Mouse (Mus musculus) layer of hippocampus, adult 9-10 months (tissue): ENCODE data around the gene Wdr89.

Experiments
- DNase-seq: peaks from one replicate; pipeline ENCODE4 v3.0.0; 2022; ENCODE audit warnings: low spot score

Wdr89 gene

DNA sequence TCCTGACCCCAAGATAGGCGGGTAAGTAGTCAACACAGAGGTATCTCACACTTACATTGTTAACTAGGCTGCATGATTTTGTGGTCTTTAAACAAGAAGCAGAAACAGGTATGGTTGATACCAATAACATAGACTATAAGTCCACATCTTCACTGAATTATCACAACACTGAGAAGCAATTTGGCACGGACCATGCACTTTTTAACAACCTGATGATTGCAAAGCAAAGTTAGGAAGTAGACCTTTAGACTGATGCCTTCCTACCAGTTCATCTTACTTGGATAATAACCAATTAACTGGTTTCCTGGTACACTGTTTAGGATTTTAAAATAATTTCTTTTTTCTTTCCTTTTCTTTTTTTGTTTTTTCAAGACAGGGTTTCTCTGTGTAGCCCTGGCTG lies 1.1 kb downstream of the Wdr89 start:
- DNase-seq = no peak

DNA sequence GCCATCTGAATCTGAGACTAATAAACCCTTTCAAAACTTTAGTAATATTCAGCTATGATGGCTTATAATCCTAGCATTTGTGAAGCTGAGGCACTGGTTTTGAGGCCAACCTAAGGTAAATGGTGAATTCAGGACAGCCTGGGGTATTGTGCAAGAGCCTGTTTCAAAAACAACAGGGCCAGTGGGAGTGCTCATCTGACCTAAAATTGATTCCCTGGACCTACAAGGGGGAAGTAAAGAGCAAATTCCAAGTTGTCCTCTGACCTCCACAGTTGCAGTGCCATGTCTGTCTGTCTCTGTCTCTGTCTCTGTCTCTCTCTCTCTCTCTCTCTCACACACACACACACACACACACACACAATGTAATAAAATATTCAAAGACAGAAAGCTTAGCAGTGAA lies 2.4 kb downstream of the Wdr89 start:
- no peak for DNase-seq

DNA sequence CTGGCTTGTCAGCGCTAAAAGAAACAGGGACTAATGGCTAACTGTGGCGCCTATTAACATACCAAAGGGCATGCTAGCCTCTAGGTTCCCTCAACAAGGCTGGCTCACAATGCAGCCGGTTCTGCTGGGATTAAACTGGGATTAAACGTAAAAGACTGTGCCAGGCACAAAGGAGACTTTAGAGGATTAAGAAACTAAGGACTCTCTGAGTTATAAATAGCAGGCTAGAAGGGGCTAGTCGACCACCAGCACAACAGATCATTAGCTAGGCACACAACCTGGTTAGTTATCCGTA lies 4.9 kb downstream of the Wdr89 start:
- DNase-seq = no peak

DNA sequence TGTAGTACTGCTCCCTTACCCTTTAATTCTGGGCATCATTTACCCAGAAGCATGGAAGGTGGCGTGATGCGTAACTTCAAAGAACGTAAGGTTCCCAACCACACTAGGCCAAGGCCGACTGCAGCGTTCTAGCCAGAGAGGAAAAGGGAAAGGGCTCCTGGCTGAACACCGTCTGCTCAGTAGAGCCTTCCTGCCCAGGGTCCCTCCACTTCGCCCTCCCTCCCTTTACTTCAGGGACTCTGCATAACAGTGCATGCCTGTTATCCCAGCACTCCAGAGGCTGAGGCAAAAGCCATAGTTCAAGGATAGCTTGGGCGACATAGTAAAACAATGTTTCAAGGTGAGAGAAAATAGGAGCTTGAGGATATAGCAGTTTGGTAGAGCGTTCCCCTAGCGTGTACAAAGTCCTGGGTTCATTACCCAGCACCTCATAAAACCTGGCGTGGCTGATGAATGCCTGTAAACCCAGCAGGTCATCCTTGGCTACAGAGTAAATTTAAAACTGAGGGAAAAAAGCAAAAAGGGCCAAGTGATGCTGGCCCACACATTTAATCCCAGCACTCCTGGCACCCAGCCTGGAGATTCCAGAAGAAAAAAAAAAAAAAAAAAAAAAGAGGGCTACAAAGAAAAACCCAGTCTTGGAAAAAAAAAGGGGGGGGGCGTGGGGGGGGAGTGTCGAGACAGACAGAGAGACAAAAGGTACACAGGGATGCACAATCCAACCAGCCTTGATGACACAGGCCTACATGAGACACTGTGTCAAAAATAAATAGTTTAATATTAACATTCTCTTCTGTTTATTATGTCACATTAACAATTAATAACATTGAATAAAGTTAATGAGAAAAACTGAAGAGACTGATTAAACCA lies 5.5 kb downstream of the Wdr89 start:
- no peak for DNase-seq

DNA sequence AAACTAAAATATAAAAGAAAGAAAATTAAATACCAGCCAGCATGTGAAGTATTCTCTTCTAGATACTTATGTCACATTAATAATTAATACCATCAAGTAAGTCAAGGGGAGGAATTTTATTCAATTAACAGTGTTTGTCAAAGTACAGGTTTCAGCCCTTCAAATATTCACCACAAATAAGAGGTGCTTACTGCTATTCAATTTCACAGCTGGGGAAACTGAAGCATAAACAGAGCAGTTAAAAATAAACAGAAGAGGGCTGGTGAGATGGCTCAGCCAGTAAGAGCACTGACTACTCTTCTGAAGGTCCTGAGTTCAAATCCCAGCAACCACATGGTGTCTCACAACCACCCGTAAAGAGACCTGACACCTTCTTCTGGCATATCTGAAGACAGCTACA lies 7.0 kb downstream of the Wdr89 start:
- DNase-seq = no peak

DNA sequence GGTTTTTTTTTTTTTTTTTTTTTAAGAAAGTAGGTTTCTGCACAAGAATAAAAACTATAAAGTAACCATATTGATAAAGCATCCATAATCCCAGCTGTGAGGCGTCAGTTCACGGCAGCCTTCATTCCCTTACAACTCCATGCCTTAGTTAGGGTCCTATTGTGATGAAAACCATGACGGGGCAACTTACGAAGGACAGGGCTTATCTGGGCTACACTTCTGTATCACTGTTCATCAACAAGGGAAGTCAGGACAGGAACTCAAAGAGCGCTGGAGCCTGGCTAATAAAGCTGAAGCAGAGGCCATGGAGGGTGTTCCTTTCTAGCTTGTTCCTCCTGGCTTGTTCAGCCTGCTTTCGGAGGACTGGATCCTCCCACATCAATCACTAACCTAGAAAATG lies 10.9 kb downstream of the Wdr89 start:
- no peak for DNase-seq

DNA sequence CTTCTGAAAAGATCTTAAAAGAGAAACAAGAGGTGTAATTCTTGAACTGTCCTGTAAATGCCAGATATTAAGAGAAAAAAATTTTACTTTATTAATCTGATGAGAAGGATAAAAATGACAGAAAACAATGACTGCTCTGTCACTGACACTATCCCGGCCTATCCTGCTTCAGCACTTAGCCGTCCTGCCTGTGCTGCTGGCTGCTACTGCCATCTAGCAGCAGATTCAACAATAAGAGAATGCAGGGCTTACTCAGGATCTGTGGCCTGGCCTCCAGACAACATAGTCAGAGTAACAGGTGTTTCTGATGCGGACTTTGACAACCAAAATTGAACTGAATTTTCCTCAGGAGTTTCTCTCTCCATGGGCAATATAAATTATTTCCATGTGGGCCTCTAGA lies 12.8 kb downstream of the Wdr89 start:
- DNase-seq = no peak

DNA sequence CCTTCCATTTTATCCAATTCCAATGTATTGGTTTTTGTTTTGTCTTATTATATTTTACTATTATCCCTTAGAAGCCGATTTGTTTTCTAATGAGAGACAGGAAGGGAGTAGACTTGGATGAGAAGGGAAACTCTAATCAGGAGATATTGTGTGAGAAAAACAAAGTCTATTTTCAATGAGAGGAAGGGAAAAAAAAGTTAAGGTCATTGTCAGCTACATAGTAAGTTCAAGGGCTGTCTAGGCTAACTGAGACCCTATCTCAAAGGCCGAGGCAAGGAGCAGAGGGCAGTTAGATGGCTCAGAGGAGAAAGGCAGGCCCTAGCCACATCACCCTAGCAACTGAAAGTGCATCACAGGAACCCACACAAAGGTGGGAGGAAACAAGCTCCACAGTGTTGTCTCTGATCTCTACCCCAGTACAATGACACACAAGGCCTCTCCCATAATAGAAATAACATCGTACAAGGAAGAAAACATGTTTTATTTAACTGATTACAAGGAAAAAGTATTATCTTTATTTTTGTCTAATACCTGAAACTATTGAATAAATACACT lies 15.0 kb downstream of the Wdr89 start:
- no peak for DNase-seq

DNA sequence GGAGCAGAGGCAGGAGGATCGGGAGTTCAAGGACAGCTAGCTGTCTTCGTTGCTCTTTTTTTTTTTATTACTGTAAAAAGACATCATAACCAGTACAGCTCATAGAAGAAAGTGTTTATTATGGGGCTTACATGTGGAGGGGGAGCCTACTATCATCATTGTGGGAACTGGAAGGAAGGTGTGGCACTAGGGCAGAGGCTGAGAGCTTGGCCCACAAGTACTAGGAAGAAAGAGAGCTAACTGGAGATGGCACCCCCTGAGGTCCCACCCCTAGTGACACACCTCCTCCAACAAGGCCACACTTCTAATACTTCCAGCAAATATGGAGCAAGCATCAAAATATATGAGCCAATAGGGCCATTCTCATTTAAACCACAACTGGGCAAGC lies 19.6 kb downstream of the Wdr89 start:
- DNase-seq = no peak

DNA sequence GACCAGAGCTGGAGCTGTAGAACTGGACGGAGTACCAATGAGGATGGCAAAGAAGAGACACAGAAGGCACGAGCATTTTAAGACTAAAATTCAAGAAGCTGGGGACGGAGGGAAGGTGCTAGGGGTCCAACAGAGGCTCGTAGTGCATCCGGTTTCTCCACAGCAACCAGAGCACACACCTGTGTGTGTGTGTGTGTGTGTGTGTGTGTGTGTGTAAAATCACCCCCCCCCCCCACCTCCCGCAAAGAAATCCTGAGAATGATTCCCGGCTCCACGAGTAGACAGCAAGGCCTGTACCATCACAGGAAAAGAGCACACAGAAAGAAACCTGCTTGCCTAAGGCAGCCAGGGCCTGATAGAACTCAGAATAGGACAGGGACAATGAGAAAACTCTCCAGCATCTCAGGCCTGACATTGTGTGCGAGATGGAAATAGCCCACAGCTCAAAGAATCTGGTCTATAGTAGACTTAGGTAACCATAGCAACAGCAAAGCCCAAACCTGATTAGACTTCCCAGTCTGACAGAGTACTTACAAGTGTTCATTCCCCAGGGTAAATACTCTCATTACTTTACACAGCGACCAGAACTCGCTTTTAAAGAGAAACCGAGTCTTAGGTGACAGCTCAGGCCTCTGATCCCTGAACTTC lies 20.2 kb downstream of the Wdr89 start:
- no peak for DNase-seq

DNA sequence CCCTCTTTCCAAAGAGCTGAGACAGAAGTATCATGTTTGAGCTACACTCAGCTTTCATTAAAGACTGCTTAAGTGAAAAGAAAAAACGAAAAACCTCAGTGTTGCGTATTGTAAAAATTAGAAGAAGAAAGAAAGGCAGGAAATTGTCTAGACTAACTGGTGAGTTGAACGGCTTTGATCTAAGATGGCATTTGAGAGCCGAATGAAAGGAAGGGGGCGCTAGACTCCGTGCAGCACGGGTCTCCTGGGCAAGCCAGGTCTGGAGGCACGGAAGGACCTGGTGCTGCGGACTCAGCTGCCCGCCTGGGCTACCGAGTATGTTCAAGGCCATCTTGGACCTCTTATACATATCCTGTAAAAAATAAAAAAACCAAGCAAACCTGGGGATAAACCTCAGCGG lies 21.1 kb downstream of the Wdr89 start:
- no peak for DNase-seq

DNA sequence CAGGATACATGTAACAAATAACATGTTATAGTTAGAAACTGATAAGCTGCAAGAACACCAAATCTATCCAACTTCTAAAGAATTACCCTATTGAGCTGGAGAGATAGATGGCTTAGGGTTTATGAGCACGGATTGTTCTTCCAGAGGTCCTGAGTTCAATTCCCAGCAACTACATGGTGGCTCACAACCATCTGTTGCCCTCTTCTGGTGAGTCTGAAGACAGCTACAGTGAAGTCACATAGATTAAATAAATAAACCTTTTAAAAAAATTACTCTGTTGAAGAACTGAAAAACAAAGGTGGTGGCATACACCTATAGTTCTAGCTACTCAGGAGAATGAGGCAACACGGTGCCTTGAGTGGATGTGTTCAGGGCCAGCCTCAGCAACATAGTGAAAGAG lies 21.7 kb downstream of the Wdr89 start:
- no peak for DNase-seq

DNA sequence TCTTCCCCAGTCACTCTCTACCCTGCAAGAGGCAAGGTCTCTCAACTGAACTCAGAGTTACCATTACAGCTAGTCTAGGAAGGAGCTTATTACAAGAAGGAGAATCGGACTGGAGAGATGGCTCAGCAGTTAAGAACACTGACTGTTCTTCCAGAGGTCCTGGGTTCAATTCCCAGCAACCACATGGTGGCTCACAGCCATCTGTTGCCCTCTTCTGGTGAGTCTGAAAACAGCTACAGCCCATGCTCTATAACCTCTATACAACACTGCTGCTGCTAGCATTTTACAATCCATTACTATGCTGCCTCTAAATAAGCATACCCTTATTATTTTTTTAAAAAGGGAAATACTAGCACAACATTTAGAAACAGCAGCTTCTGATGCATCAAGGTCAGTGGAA lies 23.6 kb downstream of the Wdr89 start:
- no peak for DNase-seq

DNA sequence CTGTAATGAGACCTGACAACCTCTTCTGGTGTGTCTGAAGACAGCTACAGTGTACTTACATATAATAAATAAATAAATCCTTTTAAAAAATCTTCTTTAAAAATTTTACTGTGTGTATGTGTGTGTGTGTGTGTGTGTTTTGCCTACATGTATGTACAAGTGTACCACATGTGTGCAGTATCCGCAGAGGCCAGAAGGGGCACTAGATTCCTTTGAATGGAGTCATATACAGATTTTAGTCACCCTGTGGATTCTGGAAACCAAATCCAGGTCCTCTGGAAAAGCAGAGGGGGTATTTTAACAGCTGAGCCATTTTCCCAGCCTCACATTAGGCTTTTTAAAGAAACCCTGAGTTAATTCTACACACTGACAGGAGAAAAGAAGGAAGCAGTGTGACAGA lies 27.6 kb downstream of the Wdr89 start:
- DNase-seq = no peak

DNA sequence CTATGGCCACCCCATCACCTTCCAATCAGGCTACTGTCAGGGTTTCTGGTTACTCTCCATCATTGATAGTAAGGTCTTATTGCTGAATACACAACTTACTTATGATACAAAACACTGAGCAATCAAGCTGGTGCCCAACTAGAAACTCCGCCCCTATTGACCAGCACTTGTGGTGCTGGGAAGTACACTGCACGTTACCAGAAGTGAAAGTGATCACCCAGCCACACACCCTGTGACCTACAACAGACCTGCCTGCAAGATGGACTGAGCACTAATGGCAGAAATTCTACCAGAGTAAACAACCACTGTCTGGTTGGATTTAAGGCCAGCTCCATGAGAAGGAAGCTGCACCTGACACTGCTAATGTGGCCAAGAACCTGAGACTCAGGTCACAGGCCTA lies 31.0 kb downstream of the Wdr89 start:
- DNase-seq = no peak

DNA sequence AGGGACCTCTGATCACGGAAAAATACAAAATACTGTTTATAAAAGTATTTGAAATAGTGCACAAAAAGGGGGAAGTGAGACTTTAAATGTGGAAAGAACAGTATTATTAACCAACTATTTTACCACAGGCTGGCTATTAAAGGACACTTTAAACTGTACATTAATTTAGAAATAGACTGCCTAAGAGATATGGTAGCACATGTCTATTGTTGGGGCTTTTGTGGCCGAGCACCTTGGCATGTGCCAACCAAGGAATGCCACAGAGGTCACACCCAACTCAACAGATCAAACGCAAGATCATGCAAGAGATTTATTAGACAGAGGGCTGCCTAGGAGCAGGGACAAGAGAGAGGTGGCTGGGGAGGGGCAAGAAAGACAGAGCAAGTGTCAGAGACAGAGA lies 32.2 kb downstream of the Wdr89 start:
- DNase-seq = no peak

DNA sequence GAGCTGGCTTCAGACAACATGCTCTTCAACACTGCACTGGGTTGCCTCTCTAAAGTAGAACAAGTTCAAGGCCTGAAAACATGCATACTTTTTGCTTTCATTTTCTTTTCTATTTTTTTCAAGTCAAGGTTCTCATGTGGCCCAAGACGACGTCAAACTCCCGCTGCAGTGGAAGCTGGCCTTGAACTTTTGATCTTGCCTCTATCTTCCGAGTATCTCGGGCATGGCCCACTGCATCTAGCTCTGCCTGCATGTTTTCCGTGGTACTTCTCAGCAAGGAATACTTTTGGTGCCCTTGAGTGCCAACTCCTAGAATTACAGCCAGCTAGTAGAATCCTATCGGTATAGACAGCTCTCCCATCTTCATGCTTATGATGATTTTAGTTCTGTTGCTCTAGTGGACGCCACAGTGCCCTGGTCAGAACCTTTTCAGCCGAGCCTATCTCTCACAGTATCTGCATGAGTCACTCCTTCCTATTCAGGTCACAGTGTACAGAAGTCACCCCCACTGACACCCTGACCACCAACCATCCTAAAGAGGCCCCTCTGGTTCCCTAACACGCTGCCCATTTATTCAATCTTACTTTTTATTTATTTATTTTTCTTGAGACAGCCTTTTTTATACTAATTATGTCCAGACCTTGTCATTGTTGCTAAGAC lies 33.4 kb downstream of the Wdr89 start:
- DNase-seq = no peak

DNA sequence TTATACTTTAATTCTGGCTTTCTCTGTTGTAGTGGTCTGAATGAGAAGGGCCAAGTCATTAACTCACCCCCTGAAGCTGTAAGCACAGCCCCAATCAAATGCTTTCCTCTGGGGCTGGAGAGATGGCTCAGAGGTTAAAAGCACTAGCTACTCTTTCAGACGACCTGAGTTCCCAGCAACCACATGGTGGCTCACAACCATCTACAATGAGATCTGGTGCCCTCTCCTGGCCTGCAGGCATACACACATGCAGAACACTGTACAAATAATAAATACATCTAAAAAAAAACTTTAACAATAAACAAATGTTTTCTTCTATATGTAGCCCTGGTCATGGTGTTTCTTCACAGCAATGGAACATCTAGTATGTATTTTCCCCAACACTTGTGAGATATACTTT lies 39.7 kb downstream of the Wdr89 start:
- DNase-seq = no peak

DNA sequence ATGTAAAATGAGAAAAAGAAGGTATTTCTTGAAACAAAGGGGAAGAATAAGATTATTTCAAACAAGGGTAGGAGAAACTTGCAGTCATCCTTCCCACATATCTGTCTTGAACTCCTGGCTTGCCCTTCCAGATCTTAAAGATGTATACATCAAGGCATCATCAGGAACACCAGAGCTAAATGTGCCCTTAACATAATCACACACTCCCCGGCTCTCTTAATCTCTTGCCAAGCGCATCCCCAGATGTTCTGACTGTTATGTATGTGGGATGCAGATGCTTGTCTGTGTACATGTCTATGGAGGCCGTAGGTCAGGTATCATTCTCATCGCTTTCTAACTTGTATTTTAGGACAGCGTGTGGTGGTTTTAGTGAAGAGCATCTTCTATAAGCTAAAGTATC lies 46.0 kb downstream of the Wdr89 start:
- no peak for DNase-seq

DNA sequence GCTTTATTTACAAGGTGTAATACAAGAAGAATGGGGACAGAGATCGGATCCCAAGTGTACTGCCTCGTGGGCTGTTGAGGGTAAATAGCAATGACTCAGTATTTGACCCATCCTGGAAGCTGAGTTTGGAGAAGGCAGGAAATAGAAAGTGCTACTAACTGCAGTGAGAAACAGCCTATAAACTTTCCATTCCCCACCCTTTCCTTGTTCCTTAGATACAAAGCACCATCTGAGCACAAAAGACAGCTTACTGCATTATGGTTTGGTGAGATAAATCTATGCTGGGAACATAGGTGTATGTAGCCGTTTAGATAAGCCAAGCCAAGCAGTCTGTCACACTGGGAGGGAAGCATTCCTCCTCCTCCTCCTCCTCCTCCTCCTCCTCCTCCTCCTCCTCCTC lies 46.5 kb downstream of the Wdr89 start:
- no peak for DNase-seq

DNA sequence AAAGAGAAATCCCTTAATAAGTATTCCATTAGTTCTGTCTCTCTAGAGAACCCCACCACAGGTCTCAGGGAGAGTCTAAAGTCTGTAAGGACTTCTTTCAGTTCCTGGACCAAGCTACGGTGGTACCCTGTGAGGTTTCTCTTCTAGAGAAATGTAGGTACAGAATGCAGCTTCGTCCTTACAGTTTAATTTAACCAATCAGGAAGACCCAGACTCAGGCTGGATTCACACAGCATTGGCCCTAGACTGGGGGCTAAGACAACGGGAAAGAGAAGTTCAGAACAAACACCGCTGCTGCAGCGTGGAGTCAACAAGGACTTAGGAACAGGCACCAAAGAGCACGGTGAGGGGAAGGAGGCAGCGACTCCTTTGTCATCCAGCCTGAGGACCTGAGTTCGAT lies 52.5 kb downstream of the Wdr89 start:
- DNase-seq = no peak

DNA sequence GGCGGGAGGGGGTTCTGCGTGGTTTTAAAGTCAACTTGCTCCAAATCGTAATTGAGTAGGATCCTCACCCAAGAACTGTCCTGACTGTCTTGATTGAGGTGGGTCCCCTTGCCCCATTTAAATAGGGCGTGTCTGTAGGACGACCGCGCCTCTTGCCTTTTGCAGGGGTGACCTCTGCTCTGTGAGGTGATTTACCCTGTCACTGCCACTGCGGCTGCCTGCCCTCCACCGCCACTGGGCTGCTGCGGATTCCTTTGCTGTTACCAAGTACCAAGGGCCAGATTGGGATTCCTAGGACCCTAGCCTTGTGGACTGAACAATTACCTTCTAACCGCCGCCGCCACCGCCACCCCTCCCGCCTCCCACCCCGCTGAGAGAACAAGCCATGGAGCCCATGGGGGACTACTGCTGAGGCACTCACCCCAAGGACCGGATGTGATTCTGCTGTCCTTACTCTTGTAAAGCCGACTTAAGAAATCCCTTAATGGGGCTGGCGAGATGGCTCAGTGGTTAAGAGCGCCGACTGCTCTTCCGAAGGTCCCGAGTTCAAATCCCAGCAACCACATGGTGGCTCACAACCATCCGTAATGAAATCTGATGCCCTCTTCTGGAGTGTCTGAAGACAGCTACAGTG lies 53.1 kb downstream of the Wdr89 start:
- no peak for DNase-seq

DNA sequence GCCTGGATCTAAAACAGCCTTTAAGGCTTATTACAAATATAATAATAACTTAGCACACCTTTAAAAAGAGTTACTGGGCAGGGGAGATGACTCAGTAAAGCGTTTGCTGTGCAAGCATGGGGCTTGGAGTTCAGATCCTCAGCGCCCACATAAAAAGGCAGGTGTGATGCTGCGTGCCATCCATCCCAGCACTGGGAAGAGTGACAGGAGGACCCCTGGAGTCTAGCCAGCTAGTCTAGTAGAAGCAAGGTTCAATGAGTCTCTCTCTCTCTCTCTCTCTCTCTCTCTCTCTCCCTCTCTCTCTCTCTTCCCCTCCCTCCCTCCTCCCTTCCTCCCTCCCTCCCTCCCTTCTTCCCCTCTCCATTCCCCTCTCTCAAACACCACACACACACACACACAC lies 53.8 kb downstream of the Wdr89 start:
- no peak for DNase-seq
